Mouse (Mus musculus): Measurements from ENCODE around the gene Lst1. TPM values are rescaled to one million over a fixed set of nuclear protein-coding genes. Genes with fewer than 3 reads are reported as not detected.
A peak's percentile ranks its signal among the peaks of the same experiment; 100 is the strongest.

The Lst1 gene
- polyA plus RNA-seq, 1 experiment from 2014 or later, result 8.9 TPM

DNA sequence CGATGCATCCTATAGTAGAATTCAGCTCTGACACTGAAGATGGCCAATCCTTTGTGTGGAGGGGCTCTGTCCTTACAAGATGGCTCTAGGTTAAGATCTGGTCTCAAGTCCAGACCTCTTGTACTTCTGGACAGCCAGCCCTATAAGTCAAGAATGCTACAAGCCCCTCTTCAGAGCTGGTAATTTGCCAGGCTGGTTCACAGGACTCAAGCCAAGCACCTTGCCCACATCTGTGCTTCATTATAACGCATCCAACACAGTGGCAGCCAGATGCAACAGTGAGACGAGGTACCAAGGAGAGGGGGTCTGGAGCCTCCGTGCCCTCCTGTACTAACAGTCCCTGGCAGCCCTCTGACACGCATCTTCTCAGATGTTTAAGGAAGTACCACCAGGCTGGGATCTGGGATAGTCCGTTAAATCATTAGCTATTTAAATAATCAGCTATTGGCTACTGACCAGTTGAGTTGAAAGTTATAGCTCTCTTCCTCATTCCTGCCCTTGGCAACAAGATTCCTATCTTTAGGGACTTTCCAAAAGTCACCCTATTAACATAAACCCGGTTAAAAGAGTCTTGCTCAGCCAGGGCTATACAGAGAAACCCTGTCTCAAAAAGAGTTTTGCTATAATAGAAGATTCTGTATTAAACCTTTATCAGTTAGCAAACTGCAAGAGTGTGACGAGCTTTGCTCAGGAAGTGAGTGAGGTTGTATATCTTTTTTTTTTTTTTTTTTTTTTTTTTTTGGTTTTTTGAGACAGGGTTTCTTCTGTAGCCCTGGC is 13.8 kb downstream of the Lst1 start:
- no peaks in the 10 kb centered on the region for H3K9me3 ChIP-seq
- no peak overlapping the region; the same call in 1 of the 2 replicates for H3K9ac ChIP-seq
- ATAC-seq (ENCODE audit: low FRiP score), result no peak
- H3K4me3 ChIP-seq, result no peak overlapping the region
- H3K27ac ChIP-seq, result no peak overlapping the region
- H3K36me3 ChIP-seq, result no peaks in the 10 kb centered on the region
- no peak overlapping the region for H3K4me2 ChIP-seq
- no peaks in the 10 kb centered on the region for H3K4me1 ChIP-seq (replicated peaks)
- H3K27me3 ChIP-seq, result no peaks in the 10 kb centered on the region
- WGBS, result 75% methylated on average over 8 of the region's 8 CpGs

DNA sequence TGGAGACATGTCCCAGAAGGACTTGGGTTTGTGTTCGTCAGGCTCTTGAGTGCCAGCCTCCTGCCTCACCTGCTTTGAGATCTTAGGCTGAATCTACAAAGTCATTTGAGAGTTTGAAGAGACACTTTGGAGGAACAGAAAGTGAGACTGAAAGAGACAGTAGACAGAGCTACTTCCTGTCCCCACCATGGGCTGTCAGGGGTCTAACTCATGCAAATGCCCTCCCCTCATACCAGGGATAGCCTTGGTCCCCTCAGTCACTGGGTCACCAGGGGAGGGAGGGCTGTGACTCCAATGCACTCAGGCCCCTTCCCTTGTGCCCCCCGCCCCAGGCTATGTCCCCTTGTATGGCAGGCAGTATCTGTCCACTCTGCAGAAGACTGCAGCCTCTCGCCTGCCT is 14.9 kb downstream of the Lst1 start:
- Histone ChIP-seq H3K4me1 (replicated peaks) (no peaks in the 10 kb centered on the region), H3K4me2 (no peak overlapping the region), H3K9ac (0 out of 2 replicates have a peak overlapping the region, but pooled peaks have one; percentile 19), H3K27ac (no peak overlapping the region), H3K36me3 (no peaks in the 10 kb centered on the region), H3K9me3 (no peaks in the 10 kb centered on the region), H3K4me3 (no peak overlapping the region), H3K27me3 (no peaks in the 10 kb centered on the region)
- ATAC-seq (ENCODE audit: low FRiP score), result no peak
- WGBS, result 77% methylated on average over 3 of the region's 3 CpGs

DNA sequence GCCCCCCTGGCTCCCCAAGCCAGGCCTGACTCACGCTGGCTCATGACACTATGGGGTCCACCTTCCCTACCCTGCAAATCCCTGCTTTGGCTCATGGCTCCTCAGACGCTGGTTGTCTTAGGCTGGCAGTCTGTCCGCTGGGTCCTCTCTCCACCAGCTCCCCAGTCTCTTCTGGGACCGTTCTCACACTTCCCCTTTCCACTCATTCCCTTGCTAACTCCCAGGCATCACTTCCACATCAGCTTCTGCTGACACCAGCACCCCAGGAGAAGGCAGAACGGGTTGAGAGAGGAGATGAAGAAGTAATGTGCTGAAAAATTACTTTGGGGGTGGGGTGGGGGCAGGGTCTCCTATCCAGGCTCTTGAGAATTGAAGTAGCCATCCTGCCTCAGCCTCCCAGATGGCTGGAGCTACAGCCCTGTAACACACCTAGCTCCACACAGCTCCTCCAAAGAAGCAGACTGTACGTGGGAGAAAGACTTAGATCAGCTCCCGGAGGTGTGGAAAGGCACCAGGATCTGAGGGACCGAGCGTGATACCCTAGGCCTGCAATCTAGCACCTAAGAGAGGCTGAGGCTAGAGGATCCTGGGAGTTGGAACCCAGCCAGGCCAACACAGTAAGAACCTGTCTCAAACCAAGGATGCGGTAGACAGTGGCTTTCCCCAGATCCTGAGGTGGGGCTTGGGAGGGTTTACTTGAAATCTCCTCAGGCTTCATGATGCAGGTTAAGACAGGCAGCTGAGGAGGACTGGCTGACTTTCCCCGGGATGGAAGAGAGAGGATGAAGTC is 15.6 kb downstream of the Lst1 start:
- Histone ChIP-seq H3K9ac (peak overlapping the region; percentile 19; the same call in 1 of the 2 replicates), H3K4me1 (replicated peaks) (no peaks in the 10 kb centered on the region), H3K27me3 (no peaks in the 10 kb centered on the region), H3K4me2 (no peak overlapping the region), H3K36me3 (no peaks in the 10 kb centered on the region), H3K4me3 (no peak overlapping the region), H3K27ac (no peak overlapping the region; the same call in 1 of the 2 replicates), H3K9me3 (no peaks in the 10 kb centered on the region)
- no peak for ATAC-seq (ENCODE audit: low FRiP score)
- 79% methylated on average over 11 of the region's 11 CpGs for WGBS

DNA sequence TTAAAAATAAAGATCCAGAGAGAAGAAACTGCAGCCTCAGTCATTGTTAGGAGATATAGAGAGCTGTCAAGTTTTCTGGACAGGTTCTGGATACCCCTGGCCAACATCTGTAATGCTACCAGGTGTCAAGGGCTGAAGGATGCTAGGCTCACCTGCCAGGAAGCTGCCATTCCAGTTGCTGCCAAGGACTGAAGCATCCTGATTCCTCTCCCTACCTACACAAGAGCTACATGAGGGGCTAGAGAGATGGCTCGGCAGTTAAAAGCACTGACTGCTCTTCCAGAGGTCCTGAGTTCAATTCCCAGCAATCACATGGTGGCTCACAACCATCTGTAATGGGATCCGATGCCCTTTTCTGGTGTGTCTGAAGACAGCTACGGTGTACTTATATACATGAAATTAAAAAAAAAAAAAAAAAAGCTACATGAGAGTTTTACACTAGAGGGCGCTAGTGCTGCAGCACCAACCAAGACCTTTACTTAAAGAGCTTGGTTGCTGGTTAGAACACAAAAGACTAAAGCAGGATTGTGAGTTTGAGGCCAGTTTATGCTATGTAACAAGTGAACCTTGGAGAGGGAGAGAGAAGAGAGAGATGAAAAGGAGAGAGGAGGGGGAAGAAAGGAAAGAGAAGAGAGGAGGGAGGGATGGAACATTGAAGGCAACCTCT is 19.6 kb downstream of the Lst1 start:
- H3K4me3 ChIP-seq, result no peak overlapping the region
- peak overlapping the region; percentile 48; the same call in 1 of the 2 replicates for H3K27ac ChIP-seq
- H3K4me1 ChIP-seq (replicated peaks), result peaks cover 14% of the 10 kb centered on the region
- 23% methylated on average over 4 of the region's 4 CpGs for WGBS
- no peak for ATAC-seq (ENCODE audit: low FRiP score)
- no peaks in the 10 kb centered on the region for H3K27me3 ChIP-seq
- no peak overlapping the region for H3K4me2 ChIP-seq
- no peaks in the 10 kb centered on the region for H3K36me3 ChIP-seq
- H3K9ac ChIP-seq, result no peak overlapping the region
- no peaks in the 10 kb centered on the region for H3K9me3 ChIP-seq

DNA sequence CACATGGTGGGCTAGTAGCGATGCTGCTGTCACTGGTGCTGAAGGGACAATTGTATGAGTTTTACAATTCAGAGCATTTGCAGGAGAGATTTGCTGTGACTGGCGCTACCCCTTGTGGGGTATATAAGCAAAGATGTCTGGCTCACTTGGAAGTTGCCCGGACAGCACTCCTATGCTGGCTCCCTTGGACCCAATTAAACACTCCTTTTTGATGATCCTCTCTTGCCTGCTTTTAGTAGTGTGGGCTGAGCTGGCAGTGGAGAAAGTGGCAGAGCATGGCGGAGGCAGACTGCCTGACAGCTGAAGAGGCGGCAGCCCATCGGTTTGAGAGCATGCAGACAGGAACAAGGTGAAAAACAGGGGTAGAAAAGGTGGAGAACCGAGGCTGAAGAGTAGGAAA is 20.4 kb downstream of the Lst1 start:
- no peak for ATAC-seq (ENCODE audit: low FRiP score)
- H3K27me3 ChIP-seq, result no peaks in the 10 kb centered on the region
- 90% methylated on average over 7 of the region's 7 CpGs for WGBS
- no peak overlapping the region; the same call in 1 of the 2 replicates for H3K9ac ChIP-seq
- no peaks in the 10 kb centered on the region for H3K9me3 ChIP-seq
- H3K27ac ChIP-seq, result no peak overlapping the region
- H3K4me3 ChIP-seq, result no peak overlapping the region
- peaks cover 23% of the 10 kb centered on the region for H3K4me1 ChIP-seq (replicated peaks)
- H3K4me2 ChIP-seq, result no peak overlapping the region
- H3K36me3 ChIP-seq, result no peaks in the 10 kb centered on the region

DNA sequence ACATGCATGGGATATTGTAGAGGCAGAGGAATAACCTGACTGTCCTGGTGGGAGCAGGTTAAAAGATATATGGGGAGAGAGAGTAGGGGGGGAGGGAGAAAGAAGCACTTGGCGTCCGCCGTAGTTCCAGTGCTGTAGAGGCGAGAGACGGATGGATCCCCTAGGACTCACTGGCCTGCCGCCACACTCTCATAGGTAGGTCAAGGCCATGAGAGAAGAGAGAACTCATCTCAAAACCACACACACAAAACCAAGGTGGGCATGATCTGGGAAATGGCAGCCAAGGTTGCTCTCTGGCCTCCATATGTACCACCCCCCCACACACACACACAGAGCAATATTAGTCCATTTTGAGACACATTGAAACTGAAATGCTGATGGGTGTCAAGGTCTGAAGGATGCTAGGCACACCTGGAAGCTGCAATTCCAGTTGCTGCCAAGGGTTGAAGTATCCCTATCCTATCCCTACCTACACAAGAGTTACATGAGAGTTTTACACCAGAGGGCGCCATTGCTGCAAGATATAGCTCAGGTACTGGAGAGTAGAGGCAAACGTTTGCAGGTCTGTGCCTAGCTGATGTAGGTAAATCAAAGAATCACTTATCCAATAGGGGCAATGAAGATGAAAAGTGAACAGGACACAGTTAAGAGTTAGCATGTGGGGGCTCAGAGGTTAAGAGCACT is 21.7 kb downstream of the Lst1 start:
- Histone ChIP-seq H3K36me3 (peaks cover 7% of the 10 kb centered on the region), H3K4me1 (replicated peaks) (peaks cover 36% of the 10 kb centered on the region)

DNA sequence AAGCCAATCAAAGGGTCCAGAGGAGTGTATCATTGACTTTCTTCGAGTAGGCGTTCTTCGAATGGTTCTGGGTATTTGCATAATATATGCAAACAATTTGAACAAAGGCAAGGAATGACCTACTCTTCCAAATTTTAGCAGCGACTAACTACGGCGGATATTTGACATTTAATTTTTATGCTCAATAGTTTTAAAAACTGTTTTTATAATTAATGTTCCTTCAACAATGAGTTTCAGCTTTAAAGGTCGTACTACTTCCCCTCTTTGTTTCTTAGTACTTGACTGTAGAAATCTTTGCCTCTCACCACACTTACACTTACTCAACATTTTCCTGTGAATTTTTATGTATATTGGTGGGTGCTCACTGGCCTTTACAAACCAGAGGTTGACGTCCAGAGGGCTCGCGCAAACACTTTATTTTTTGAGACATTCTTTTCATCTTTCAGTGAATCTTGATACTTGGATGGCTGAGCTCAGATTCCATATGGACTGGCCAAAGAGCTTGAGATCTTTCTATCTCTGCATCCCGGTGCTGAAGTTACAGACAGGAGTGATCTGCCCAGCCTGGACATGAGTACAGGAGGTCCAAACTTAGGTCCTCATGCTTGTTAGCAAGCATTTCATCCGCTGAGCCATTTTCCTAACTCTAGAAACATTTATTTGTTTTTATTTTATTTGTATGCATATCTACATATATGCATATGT is 22.6 kb downstream of the Lst1 start:
- WGBS, result 23% methylated on average over 12 of the region's 12 CpGs
- Histone ChIP-seq H3K4me2 (peak overlapping the region; percentile 65), H3K27ac (peak overlapping the region; percentile 98), H3K4me3 (peak overlapping the region; percentile 100), H3K9me3 (no peaks in the 10 kb centered on the region), H3K36me3 (peaks cover 16% of the 10 kb centered on the region), H3K9ac (peak overlapping the region; percentile 68), H3K27me3 (no peaks in the 10 kb centered on the region), H3K4me1 (replicated peaks) (peaks cover 43% of the 10 kb centered on the region)
- ATAC-seq (ENCODE audit: low FRiP score), result no peak; the same call in 1 of the 2 replicates

More for the DNA sequence above, 21.7 kb downstream of the Lst1 start:
- WGBS, result 68% methylated on average over 8 of the region's 8 CpGs
- no peak for ATAC-seq (ENCODE audit: low FRiP score)
- H3K4me3 ChIP-seq, result peak overlapping the region; percentile 100
- H3K9ac ChIP-seq, result peak overlapping the region; percentile 68
- peak overlapping the region; percentile 65 for H3K4me2 ChIP-seq
- peak overlapping the region; percentile 98 for H3K27ac ChIP-seq
- H3K9me3 ChIP-seq, result no peaks in the 10 kb centered on the region
- no peaks in the 10 kb centered on the region for H3K27me3 ChIP-seq

DNA sequence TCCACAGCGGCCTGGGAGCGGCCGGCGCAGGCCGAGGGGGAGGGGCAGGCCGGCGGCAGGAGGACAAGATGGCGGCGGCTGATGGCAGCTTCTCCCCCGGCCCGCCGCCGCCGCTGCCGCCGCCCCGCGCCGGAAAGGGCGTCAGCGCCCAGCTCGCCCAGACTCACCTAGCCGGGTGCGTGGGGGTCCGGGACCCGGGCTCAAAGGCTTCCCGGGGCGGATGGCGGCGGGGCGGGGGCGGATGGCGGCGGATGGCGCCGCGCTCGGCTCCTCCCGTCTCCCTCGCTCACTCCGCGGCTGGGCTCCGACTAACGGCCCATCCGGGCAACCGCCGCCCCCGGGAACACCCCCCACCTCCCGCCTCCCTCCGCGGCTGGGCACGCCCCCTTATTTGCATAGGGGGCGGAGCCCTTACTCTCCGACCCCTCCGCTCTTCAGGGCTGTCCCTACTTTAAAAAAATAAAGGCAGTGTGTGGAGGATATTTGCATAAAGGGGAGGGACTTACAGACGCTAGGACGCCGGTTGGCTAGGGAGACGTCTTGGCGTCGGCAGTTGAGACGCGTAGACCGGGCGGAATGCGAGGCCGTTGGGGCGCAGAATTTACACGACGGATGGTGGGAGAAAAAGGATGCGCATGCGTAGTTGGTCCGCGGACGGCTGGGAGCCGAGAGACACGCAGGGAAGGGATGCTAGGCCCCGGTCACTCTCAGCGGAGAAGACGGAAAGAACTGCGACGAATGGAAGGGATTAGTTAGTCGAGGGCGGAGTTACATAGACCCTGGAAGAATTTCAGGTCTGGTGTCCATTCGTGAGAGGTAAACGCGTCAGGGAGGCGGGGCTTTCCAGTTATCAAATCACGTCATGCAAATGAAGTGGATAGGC is 23.4 kb downstream of the Lst1 start, which contains the start of gene Prrc2a:
Gene Prrc2a (minus strand): TSS at position 330 of the 883 bp plus-strand sequence.
- ATAC-seq (ENCODE audit: low FRiP score), result peak; percentile 95
- peak within 1 kb of the TSS; percentile 100 for H3K9ac ChIP-seq
- H3K4me3 ChIP-seq, result peak within 1 kb of the TSS; percentile 100
- H3K27me3 ChIP-seq, result no peaks in the 10 kb centered on the region
- H3K4me1 ChIP-seq (replicated peaks), result peaks cover 43% of the 10 kb centered on the region
- peaks cover 24% of the 10 kb centered on the region for H3K36me3 ChIP-seq
- H3K4me2 ChIP-seq, result peak within 1 kb of the TSS; percentile 86
- no peaks in the 10 kb centered on the region for H3K9me3 ChIP-seq
- peak within 1 kb of the TSS; percentile 98 for H3K27ac ChIP-seq
- under 1% methylated on average over 46 of the region's 89 CpGs for WGBS

DNA sequence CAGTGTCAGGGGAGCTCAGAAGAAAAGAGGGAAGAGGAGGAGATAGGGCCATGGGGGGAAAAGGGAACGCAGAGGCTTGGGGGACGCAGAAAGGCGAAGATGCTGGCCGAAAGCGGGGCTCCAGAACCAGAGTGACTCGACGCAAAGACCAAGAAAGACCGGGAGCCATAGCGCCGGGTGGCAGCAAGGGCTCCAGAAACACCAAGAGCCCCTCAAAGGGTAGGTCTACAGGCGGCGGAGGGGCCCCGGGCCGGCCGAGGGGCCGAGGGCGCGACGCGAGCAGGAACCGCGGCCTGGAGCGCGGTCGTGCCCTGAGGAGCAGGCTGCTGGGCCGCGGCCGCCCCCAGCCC is 24.0 kb downstream of the Lst1 start:
- 0% methylated on average over 28 of the region's 28 CpGs for WGBS
- no peak for ATAC-seq (ENCODE audit: low FRiP score)
- peak overlapping the region; percentile 100 for H3K4me3 ChIP-seq

DNA sequence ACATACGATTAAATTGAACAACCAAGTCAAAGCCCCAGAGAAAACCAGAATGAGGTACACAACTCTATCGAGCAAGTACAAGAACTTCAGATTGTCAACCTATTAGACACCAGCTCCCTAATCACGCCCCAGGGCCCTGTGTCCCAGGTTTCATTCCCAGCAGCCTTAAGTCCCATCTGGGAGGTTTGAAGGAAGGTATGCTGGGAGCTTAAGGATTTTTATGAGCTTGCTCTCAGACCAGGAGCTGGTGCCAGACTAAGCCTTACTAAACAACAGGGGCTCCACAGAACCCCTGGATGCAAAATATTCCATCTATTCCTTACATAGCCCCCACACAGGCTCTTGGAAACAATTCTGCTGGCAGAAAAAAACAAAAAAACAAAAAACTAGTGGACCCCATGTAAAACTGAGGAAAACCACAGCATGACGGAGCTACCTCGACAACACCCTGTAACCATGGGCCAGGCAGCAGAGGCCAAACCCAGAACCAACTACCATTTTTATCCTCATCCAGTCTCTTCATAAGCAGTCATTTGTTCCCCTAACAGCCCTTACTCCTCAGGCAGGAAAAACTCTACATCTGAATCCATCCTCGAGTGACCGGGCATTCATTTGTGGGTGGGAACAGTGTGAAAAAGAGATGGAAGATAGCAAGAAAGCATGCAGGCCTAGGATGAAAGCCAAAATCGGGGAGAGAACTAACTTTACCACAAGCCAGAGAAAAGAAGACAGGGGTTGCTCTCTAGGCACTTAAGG is 24.7 kb downstream of the Lst1 start:
- ATAC-seq (ENCODE audit: low FRiP score), result no peak
- peak overlapping the region; percentile 86 for H3K4me2 ChIP-seq
- peak overlapping the region; percentile 98 for H3K27ac ChIP-seq
- peak overlapping the region; percentile 100 for H3K4me3 ChIP-seq
- H3K9ac ChIP-seq, result peak overlapping the region; percentile 100
- H3K36me3 ChIP-seq, result peaks cover 37% of the 10 kb centered on the region
- H3K9me3 ChIP-seq, result no peaks in the 10 kb centered on the region
- 19% methylated on average over 8 of the region's 8 CpGs for WGBS
- H3K27me3 ChIP-seq, result no peaks in the 10 kb centered on the region
- H3K4me1 ChIP-seq (replicated peaks), result peaks cover 43% of the 10 kb centered on the region

More for the DNA sequence above, 24.0 kb downstream of the Lst1 start:
- H3K9ac ChIP-seq, result peak overlapping the region; percentile 100
- H3K36me3 ChIP-seq, result peaks cover 30% of the 10 kb centered on the region
- H3K27me3 ChIP-seq, result no peaks in the 10 kb centered on the region
- H3K4me2 ChIP-seq, result peak overlapping the region; percentile 86
- H3K27ac ChIP-seq, result peak overlapping the region; percentile 98
- H3K9me3 ChIP-seq, result no peaks in the 10 kb centered on the region
- peaks cover 43% of the 10 kb centered on the region for H3K4me1 ChIP-seq (replicated peaks)
